Mouse (Mus musculus) A20 (cell line): ENCODE measurements around the gene Ccnc.

Experiments used
- DNase-seq: peaks from one replicate; pipeline ENCODE4 v3.0.0-alpha.2; 2011; ENCODE audit warnings: low read depth, low spot score

The Ccnc gene

GRCm38 (mm10) chr4:21726912-21727614 lies 438 bp upstream of the Ccnc start:
- peak; percentile 81 for DNase-seq

DNA sequence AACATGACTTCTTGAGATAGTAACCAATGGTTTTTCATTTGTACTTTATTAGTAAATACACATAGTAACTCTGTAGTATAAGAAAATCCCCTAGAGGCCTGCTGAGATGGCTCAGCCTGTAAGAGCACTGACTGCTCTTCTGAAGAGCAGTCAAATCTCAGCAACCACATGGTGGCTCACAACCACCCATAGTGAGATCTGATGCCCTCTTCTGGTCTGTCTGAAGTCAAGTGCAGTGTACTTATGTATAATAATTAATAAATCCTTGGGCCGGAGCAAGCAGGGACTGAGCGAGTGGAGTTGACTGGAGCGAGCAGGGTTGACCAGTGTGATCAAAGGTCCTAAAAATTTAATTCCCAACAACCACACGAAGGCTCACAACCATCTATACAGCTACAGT lies 11.7 kb downstream of the Ccnc start:
- DNase-seq, result peak; percentile 57

DNA sequence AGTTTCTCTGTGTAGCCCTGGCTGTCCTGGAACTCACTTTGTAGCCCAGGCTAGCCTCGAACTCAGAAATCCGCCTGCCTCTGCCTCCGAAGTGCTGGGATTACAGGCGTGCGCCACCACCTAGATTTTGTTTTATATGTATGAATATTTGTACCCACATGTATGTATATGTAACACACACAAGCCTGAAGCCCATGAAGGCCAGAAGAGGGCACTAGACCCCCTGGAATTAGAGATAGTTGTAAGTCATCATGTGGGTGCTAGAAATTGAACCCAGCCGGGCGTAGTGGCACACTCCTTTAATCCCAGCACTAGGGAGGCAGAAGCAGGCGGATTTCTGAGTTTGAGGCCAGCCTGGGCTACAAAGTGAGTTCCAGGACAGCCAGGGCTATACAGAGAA lies 16.6 kb downstream of the Ccnc start:
- peak; percentile 32 for DNase-seq

DNA sequence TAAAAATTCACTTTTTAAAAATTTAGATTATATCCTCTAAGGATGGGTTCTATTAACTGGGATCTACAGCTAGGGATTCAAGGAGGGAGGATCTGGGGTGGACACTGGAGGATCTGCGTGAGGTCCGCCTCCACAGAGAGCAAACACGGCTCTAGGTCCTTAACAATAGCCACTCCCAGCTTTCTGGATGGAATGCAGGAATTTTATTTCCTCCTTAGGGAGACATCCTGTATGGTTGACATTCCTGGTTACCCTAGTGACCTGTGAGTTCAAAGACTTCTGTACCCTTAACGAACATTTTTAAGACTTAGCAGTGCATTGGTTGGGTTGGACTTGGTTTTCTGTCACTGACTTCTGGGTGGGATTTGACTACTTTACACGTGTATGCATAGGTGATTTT lies 18.2 kb downstream of the Ccnc start:
- no peak for DNase-seq

GRCm38 (mm10) chr4:21755123-21755789 lies 27.8 kb downstream of the Ccnc start:
- DNase-seq, result peak; percentile 91

- DNase-seq, result peak; percentile 44
Measured at GRCm38 (mm10) chr4:21758860-21759259, 31.4 kb downstream of the Ccnc start.

DNA sequence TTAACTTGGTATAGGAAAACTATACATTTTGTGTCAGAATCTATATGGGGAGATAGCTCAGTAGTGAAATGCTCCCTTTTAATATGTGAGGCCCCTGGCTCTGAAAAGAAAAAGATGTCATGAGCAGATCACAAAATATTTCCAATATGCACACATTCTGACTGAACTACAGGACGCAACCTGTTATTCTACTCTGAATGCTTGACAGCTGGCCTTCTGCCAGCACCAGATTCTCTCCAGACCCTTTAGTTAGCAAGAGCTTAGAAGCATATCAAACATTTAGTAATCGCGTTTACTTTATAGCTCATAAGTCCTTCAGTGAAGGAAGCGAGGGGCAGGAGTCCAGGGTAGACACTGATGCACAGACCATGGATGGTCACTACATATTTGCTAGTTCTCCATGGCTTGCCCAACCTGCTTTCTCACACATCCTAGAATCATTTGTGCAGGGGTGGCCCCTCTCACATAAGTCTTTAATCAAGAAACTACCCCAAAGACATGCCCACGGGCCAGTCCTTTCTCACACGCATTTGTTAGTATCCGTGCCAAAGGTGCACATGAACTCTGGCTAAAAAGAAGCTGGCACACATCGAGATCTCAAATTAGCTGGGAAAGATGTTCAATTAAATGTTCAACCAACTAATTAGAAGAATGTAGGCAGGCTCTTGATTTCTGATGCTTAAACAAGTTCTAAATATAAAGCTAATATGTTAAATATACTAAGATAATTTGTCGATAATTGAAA lies 34.1 kb downstream of the Ccnc start:
- DNase-seq, result no peak

GRCm38 (mm10) chr4:21763827-21764226 lies 36.3 kb downstream of the Ccnc start:
- no peak for DNase-seq

DNA sequence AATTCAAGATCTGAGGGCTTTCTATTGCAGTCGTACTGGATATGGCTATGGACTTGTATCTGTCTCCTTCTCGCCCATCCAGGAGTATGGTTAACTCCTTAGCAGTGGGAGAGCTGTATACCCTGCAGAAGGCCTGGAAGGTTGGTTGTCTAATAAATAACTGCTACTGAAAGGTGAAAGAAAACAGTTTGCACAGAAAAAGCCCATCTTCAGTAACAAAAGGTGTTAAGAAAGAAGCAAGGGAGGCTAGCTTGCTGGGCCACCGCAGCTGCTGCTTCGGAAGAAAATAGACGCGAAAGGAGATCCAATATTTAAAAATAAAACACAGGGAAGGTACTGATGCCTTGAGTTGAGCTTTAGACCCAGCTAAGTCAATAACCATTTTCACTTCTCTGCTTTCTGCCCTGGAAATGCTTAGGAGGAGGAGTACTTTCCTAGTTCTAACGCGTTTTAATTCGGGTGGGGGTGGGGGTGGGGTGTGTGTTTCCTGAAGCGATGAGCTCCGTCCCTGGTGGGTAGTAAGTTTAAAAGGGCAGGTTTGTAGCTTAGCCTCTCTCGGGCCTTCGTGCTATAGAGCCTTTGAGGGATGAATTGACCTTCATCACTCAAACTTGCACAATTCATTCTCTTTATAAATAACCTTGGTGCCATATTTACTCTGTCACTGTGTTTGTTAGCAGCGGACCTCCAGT lies 38.8 kb downstream of the Ccnc start:
- peak; percentile 52 for DNase-seq

GRCm38 (mm10) chr4:21766863-21767304 lies 39.4 kb downstream of the Ccnc start, which contains the start of the genes Usp45 and Tstd3:
Usp45 (plus strand) TSS chr4:21767156.
Tstd3 (minus strand) TSS chr4:21767212.
- DNase-seq, result peak; percentile 83

DNA sequence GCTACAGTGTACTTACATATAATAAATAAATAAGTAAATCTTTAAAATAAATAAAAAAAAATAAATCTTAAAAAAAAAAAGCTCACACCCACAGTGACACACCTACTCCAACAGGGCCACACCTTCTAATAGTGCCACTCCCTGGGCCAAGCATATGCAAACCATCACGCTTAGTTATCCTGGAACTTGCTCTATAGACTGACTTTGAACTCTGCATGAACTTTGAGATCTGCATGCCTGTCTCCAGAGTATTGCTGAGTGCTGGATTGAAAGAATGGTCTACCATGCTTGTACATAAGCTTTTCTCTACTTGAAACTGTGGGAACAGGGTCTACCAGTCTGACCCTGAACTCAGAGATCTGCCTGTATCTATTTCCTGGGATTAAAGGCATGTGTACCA lies 43.6 kb downstream of the Ccnc start:
- no peak for DNase-seq

DNA sequence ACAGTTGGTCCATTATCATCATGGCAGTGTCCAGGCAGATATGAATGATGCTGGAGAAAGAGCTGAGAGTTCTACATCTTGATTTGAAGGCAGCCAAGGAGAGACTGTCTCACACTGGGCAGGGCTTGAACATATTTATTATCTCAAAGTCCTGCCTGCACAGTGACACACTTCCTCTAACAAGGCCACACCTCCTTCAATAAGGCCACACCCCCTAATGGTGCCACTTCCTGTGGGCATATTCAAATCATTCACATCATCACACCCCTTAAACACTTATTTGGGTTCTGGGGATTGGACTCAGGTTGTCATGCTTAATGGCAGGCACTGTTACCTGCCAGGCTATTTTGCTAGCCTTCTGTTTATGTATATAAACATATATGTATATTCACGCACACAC lies 44.8 kb downstream of the Ccnc start:
- DNase-seq, result peak; percentile 37

GRCm38 (mm10) chr4:21776091-21776945 lies 48.8 kb downstream of the Ccnc start:
- peak; percentile 92 for DNase-seq

DNA sequence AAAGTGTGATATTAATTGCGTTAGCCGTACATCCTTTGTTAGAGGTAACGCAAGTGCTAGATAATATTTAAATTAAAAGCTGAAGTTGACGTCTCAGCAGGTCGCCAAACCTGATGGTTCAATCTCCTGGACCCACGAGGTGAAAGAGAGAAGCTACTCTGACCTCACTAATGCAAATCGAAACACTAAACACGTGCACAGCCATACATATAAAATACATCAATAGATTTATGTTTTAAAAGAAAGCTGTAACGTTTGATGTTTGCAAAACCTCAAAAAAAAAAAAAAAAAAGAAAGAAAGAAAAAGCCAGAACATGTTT lies 49.4 kb downstream of the Ccnc start:
- DNase-seq, result peak; percentile 66

- DNase-seq, result peak; percentile 48
Measured at GRCm38 (mm10) chr4:21780816-21781726, 53.6 kb downstream of the Ccnc start.

GRCm38 (mm10) chr4:21786268-21786667 lies 58.8 kb downstream of the Ccnc start:
- DNase-seq, result no peak

DNA sequence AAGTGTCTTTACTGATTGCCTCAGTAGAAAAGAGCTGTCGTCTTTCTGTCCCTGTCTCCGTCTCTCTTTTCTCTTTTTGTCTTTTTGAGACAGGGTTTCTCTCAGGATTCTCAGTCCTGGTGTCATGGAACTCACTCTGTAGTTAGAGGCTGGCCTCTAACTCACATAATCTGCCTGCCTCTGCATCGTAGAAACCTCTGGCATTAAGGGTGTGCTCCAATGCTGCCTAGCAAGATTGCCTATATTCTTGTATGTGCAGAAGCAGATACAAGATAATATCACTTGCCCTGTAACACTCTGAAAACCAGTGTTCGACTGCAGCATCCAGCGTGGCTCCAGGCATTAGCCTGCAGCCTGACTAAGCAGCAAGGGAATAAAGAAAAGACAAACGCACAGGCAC lies 61.4 kb downstream of the Ccnc start:
- no peak for DNase-seq

DNA sequence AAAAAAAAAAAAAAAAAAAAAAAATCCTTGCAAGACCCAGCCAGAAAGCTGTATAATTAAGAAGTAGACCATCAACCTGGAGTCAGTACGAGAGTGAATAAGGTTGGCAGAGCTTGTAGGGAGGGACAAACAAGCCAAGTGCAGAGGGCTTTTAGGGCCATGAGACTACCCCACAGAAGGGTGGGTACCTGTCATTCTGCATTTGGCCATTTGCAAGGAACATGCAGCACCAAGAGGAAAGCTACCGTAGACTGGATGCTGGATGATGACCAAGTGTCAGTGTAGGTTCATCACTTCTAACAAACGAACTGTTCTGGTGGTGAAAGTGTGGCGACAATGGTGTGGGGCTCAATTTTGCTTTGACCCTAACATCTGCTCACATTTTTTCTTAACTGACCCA lies 62.3 kb downstream of the Ccnc start:
- no peak for DNase-seq

GRCm38 (mm10) chr4:21793631-21794030 lies 66.1 kb downstream of the Ccnc start:
- DNase-seq, result no peak

- no peak for DNase-seq
Measured at GRCm38 (mm10) chr4:21801013-21801412, 73.5 kb downstream of the Ccnc start.
